Mouse (Mus musculus): ENCODE measurements at regions not wholly inside any gene's neighbourhood (a gene's known extent, or its start where the extent isn't known, plus 50 kb on each side); places are given as distances from the start of the nearest gene placed in this dataset.

DNA sequence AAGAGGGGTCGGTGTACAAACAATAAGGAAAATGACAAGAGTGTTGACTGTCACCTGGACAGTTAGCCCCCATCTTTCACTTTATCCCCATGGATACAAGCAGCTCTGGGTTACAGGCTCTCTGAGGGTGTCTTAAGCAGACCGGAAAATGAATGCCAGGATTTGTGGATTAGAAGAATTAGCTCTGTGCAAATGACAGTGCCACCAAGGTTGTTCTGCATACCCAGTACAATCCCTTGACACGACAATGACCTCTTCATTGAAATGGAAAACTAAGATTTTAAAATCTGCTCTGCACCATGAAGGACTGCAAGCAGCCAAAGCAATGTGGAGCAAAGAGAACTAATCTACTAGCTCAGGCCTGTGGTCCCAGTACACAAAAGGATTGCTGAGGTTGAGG is 105.9 kb downstream of the Tas2r134 start:
- TF ChIP-seq TCF12 (IDR thresholded peaks at IDR 0.05; ENCODE audit: insufficient read depth, poor library complexity, severe bottlenecking) (no peak), POLR2A (IDR thresholded peaks at IDR 0.05; ENCODE audit: insufficient read length, low read depth) (no peak), SRF (IDR thresholded peaks at IDR 0.05; ENCODE audit: control insufficient read depth, insufficient read length, low read depth) (no peak), TCF3 (IDR thresholded peaks at IDR 0.05; ENCODE audit: insufficient read length, low read depth) (no peak), MYOD1 (IDR thresholded peaks at IDR 0.05; ENCODE audit: control insufficient read depth in 1 of 3, insufficient read length in 2 of 3, low read depth in 2 of 3) (no peak)
